Mouse (Mus musculus): ENCODE results near the gene Obsl1. TPM values are rescaled to one million over a fixed set of nuclear protein-coding genes. Genes with fewer than 3 reads are reported as not detected.

The Obsl1 gene
- polyA plus RNA-seq, 1 experiment = 3.3 TPM

DNA sequence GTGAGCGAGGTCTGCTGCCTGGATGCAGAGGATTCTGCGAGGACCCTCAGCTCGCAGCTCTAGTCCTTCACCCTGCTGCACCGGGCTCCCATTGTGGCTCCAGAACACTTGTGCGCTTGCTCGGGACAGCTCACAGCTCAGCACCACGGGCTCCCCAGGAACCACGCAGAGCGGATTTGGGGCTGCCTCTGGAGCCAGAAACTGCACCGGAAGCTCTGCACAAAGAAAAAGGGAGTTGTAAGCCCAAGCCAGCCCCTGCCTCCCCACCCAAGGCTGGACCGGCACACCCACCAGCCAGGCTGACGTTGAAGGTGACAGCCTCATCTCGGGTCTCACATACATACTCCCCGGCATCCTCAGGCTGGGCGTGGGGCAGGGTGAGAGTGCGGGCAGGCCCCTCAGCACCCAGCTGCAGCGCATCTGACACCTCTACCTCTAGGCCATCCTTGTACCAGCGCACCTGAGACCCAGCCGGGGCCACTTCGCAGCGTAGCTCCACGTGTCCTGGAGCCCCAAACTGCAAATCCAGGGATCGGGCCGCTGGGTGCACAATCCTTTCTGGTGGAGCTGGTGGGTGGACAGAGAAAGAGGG lies 13.6 kb downstream of the Obsl1 start:
- DNase-seq (ENCODE audit: low read depth, low spot score) = no peak
- WGBS = 80% methylated on average over 24 of the region's 24 CpGs

DNA sequence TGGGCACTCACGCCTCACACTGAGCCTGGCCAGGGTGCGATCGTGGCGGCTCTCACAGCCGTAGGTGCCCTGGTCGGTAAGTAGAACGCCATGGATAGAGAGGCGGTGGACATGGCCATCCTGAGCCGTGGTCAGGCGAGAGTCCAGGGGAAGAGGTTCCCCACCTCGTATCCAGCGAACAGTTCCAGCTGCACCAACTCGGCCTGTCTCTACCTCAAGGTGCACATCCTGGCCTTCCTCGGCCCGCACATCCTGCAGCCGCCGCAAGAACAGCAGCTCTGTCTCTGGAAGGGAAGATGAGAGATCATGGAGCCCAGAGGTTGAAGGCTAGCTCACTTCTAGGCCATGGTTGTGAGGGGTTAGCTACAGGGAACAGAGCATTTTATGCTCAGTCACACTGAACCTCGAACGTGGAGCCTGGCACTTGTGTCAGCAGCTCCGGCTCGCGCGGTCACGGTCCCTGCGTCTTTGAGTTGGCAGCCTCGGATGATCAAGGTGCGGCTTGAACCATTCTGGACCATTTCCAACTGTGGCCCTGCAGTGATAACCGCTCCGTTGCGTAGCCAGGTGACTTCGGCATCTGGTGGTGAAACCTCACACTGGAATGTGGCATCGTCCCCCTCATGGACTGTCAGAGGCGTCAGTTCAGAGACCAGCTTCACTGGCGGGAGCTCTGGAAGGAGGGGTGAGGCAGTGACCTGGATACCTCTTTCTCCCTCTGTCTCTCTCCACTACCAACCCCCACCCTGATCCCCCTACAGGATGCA lies 15.3 kb downstream of the Obsl1 start:
- no peak for DNase-seq (ENCODE audit: low read depth, low spot score)
- WGBS = 88% methylated on average over 34 of the region's 34 CpGs

DNA sequence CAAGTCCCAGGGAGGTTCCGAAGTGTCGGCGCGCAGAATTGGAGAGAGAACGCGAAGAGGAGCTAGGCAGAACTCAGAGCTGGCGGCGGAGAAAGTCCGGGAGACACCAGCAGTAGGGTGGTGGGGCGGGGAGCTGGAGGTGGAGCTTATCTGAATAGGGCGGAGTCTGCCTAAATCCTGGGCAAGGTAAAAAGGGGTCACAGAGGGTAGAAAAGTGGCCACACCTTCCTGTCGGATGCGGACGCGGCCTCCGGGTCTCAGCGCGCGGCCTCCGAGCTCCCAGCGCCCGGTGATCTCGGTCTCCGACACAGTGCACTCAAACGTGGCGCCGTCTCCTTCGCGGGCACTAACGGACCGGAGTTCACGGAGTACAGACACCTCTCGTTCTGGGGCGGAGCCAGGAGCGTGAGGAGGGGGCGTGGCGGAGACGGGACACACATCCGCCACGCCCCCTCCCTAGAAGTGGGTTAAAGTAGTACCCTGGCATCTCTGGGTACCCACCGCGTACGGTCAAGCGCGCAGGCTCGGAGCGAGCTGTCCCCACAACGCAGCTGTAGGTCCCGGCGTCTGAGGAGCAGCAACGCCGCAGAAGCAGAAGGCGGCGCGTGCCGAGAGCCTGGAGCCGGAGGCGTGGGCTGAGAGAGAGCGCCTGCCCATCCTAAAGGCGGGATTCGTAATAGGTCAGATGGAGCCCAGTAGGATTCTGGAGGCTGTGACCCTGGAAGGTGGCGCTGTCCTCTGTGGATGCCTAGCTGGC lies 18.7 kb downstream of the Obsl1 start:
- WGBS = under 1% methylated on average over 62 of the region's 62 CpGs
- DNase-seq (ENCODE audit: low read depth, low spot score) = no peak

DNA sequence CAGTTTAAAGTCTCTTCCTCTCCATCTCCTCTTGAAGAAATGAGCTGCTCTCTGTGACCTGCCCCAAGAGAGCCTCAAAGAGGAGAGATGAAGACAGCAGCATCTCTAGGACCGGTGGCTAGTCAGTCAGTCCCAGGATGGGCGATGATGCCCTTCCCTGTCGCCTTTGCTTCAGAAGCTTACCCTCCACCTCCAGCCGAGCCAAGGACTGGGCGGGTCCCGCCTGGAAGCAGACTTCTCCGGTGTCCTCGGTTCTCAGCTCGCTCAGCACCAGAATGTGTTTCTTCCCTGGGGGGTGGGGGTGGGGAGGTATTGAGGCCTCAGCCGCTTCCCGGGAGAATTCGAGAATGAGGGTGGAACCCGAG lies 19.2 kb downstream of the Obsl1 start:
- 8% methylated on average over 13 of the region's 13 CpGs for WGBS
- DNase-seq (ENCODE audit: low read depth, low spot score) = no peak

DNA sequence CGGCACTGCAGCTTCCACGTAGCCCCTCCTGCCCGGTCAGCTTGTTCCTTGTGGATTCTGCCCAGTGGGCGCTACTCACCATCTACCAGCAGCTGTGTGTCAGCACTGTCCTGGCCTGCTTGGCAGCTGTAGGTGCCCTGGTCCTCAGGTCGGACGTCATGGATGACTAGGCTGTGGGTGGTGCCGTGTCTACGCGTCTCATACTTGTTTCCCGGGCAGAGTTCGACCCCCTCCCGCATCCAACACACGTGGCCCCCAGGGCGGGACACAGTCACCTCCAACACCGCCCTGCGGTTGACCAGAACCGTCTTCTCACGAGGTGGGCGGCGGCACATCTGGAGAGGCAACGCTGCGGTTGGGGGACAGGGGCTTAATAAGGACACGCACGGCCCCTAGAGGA lies 19.7 kb downstream of the Obsl1 start:
- WGBS = 23% methylated on average over 24 of the region's 24 CpGs
- no peak for DNase-seq (ENCODE audit: low read depth, low spot score)

DNA sequence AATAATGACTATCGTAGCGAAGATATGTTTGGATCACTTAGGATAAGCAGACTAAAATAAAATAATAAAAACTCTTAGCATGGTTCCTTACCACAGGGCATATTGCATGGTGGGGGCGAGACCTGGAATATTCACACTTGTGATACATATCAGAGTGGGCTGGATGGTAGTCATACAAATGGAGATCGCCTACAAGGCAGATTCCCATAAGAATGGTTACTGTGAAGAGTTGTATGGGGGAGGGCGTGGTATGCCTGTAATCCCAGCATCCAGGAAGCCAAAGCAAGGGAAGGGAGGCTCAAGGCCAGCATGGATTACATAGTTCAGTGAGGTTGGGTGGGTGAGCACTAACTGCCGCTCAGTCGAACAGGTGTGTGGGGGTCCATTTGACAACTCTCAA lies 25.5 kb downstream of the Obsl1 start:
- 85% methylated on average over 7 of the region's 7 CpGs for WGBS
- DNase-seq (ENCODE audit: low read depth, low spot score) = no peak

DNA sequence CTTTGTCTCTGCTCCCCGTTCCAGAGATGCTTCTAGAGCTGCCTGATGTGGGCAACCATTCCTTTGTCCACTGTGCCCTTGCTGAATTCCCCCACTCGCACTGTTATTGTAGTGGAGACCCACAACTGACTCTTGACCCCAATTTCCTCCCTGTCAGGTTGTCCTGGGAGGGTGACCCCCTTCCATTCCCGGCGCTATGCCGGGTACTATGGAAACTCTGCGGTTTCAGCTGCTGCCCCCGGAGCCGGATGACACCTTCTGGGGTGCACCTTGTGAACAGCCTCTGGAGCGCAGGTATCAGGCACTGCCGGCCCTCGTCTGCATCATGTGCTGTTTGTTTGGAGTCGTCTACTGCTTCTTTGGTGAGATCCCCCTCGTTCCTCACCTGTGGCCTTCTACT lies 26.2 kb downstream of the Obsl1 start:
- 20% methylated on average over 13 of the region's 13 CpGs for WGBS
- no peak for DNase-seq (ENCODE audit: low read depth, low spot score)

DNA sequence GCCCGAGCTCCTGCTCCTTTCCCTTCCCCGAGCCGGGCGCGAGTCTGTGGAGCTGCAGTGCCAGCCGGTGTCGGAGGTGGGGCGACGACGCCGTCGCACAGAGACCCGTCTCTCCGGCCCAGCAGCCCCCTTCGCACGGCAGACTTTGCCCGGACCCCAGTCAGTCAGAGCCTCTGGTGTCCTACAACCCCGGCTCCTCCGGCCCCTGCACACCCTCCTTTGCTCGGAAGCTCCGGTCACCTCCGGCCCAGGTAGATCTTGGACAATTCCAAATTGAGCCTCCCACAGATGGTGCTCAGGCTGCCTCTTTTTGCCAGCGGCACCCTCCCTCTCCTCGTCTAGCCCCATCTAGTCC lies 26.6 kb downstream of the Obsl1 start:
- no peak for DNase-seq (ENCODE audit: low read depth, low spot score)

DNA sequence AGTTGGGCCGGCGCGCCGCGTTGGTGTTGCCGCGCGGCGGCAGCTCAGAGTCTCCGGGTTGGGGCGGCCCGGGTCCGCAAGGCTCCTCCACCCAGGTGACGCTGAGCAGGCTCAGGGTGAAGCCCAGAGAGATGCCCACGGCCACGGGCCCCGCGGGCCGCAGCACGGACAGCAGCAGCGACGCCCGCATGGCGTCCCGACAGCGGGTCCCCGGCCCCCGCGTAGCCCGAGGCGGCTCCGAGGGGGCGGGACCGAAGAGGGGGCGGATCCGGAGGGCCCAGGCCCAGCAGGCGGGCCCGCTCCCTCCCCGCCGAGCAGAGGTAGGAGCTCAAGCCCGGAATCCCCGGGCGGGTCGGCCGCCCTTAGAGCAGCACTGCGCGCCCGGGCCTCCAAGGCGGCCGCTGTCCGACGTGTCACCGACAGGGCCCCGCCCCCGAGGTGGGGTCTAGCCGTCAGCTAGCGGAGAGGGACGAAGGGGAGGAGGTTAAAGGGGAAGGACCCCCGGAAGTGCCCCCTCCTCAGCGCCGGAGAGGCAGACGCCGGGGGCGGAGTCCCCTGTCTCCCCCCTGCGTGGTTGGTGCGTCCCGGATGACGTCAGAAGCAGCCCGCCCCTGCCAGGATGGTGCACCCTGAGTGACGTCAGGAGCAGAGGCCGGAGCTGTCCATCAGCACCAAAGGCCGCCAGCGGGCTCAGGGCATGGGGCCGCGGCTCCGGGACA lies 27.2 kb downstream of the Obsl1 start, which contains the start of the genes Chpf and Tmem198:
Gene Chpf (minus strand): TSS at position 392 of the 719 bp plus-strand sequence.
Gene Tmem198 (plus strand): TSS at position 617 of the 719 bp plus-strand sequence.
- DNase-seq (ENCODE audit: low read depth, low spot score) = peak; percentile 62
- under 1% methylated on average over 71 of the region's 76 CpGs for WGBS

More for the DNA sequence above, 26.6 kb downstream of the Obsl1 start:
- WGBS = 2% methylated on average over 24 of the region's 24 CpGs

DNA sequence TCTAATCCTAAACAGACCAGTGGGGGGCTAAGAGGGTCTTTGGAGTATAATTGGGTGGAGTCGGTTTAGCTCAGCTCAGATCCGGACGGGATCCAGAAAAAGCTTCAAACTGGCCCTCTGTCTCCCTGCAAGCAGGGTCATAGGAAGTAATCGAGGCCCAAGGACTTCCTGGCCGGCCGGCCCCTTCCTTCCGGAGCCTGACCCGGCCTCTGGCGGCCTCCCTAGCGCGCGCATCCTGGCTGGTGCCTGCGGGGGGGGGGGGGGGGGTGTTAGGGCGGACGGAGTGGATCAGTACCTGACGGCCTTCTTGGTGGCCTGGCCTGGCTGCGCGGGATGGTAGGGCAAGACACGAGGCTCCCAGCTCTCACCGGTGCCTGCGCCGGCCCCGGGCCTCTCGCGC lies 27.8 kb downstream of the Obsl1 start:
- WGBS = 1% methylated on average over 22 of the region's 25 CpGs
- DNase-seq (ENCODE audit: low read depth, low spot score) = no peak

DNA sequence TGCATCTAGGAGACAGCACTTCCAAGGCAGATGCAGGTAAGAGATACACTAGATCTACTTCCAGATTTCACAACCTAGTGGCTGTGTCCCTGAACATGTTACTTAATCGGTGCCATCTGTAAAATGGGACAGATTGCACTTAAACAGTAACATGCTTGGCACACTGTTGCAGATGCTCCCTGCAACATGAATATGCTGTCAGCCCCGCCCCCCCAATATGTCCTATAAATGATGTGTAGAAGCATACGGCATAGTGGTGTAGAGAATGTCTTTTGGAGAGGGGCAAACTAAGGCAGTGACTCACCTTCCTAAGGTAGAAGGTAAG lies 28.3 kb downstream of the Obsl1 start:
- 46% methylated on average over 3 of the region's 3 CpGs for WGBS
- DNase-seq (ENCODE audit: low read depth, low spot score) = no peak

DNA sequence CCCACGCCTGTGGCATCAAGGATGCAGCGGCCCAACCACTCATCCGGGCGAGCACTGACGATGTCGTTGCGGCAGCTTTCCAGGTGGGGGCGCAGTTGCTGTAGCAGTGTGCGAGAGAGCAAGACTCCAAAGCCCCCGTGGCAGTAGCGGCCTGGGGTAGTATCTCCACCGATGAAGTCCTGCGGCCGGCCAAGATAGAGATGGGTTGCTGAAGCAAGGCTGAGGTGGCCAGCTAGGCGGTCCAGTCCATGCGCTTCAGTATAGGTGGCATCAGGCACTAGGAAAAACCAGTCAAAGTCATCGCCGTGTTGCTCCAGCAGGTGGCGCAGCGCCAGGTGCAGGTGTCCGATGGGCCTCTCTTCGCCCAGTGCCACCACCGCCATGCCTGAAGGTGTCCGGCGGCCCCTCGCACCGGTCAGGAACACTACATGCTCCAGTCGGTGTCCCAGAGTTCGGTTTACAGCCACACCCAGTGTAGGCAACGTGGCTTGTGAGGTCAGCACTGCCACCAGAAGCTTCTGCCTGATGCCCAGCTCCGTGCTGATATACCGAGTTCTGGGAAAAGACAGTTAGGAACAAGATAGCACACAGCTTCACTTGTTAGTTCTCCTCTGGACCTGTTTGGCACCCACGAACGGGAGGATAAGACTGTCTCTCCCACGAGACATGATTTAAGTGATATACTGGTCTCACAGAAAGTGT lies 28.8 kb downstream of the Obsl1 start:
- peak; percentile 43 for DNase-seq (ENCODE audit: low read depth, low spot score)
- WGBS = 17% methylated on average over 35 of the region's 35 CpGs

DNA sequence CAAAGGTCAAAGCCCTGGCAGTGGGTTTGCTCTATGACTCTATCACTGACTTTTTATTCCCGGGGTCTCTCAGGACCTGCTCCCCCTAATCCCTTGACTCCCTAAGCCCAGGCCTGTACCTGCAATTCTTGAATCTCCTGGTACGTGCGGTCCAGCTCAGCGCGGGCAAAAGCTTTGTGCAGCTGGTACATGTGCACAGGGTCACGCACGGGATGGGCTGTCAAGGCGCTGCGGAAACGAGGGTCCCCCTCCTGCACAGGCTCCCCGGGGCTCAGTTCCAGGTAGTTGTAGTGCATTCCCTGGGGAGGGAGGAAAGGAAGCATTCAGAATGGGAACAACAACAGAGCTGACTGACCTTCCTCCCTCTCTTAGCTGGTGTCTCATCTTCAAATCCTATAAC lies 29.8 kb downstream of the Obsl1 start:
- WGBS = 98% methylated on average over 11 of the region's 11 CpGs
- no peak for DNase-seq (ENCODE audit: low read depth, low spot score)

DNA sequence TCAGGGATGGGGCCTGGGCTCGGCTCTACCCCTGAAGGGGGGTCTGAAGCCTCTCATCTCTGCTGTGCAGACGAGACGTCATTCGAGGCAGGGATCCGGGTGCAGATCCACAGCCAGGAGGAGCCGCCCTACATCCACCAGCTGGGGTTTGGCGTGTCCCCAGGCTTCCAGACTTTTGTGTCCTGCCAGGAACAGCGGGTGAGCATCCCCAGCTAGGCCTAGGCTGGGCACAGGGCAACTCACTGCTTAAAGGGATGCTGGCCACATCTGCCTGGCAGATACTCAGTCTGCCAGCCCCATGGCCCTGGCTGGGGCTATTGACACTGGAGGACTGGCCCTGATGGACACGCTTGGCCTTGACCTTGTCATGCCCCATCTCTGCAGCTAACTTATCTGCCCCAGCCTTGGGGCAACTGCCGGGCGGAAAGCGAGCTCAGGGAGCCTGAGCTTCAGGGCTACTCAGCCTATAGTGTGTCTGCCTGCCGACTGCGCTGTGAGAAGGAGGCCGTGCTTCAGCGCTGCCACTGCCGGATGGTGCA lies 36.9 kb downstream of the Obsl1 start:
- 73% methylated on average over 17 of the region's 17 CpGs for WGBS
- DNase-seq (ENCODE audit: low read depth, low spot score) = no peak

DNA sequence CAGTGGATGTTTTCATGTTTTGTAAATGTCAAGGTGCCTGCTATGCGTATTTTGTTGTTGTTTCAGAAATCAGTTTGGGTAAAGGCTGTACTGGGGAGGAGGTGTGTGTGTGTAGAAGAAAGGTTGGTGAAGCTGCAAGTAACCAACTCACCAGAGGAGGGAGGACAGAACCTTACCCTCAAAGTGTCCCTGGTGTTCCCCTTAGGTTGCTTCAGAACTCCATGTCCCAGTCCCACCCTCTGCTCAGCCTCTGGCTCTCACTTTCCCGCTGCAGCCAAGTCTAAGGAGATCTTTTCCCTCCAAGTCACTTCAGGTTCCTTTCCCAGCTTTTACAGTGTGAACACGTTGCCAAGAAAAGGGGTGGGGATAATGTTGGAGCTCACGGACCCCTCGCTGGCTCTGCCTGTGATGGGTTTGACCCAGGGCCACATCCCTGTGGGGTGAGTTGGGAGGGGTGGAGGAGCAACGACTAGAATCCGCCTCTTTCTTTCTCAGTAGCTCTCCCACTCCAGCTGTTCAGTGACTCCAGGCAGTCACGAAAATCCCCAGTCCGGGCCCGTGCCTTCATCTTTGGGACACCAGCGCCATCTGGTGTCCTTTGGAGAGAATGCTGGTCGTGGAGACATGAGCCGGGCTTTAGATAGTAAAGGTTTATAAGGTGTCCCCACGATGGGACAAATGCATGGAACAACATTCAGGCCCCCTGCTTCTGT lies 38.9 kb downstream of the Obsl1 start:
- peak; percentile 52 for DNase-seq (ENCODE audit: low read depth, low spot score)
- 6% methylated on average over 14 of the region's 14 CpGs for WGBS

DNA sequence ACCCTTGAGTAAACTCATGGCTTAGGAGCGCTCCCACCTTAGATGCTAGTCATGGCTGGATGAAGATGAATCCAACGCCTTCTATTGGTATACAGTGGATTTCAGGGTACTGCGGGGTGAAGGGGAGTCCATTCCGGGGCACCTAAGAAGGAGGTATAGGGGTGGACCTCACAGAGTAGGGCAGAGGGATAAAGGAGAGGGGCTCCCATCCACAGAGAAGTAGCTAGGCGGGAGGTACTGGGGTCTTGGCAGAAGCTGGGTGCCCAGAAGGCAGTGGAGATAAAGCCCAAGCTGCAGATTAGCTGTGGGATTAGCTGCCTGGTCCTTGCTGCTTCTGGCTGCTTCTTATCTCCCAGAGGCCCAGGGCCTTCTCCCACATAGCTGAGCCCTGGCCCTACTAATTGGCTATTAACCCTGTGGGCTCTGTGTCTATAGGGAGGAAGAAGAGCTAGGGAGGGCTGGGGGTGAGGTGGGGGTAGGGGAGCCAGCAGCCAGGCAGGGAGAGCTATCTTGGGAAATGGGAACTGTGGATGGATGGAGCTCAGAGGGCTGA lies 42.5 kb downstream of the Obsl1 start:
- 83% methylated on average over 5 of the region's 5 CpGs for WGBS
- no peak for DNase-seq (ENCODE audit: low read depth, low spot score)

DNA sequence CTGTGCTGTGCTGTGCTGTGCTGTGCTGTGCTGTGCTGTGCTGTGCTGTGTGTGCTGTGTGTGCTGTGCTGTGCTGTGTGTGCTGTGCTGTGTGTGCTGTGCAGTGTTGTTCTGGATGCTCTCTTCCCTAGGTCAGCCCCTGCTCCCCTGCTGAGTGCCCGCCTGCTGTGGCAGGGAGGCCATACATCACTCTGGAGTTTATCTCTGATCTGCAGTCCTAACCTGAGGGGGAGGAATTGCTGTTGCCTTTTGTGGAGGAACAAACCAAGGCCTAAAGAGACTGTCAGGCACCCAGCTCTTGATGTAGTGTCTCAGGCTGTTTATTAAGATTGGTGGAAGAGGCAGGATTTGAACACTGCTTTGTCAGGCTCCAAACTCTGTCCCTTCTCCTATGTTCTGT lies 43.6 kb downstream of the Obsl1 start:
- WGBS = 75% methylated on average over 1 of the region's 1 CpGs

DNA sequence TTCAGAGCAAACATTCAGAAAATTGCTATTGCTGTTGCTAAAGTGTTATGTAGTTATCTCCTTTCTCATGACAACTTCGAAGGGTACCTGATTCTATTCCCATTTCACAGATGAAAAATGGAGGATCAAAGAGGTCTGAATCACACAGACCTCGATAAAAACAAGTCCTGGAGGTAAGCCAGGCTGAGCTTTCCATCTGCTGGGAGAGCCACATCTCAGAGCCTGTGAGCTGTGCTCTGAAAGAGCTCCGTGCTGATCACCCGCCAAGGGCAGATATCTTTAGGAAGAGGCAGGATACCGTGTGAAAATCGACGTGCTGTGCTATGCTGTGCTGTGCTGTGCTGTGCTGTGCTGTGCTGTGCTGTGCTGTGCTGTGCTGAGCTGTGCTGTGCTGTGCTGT lies 46.0 kb downstream of the Obsl1 start:
- DNase-seq (ENCODE audit: low read depth, low spot score) = no peak
- 62% methylated on average over 7 of the region's 7 CpGs for WGBS

More for the DNA sequence above, 43.6 kb downstream of the Obsl1 start:
- DNase-seq (ENCODE audit: low read depth, low spot score) = no peak
